Mouse (Mus musculus): ENCODE data around the gene BC004004.
"Not testable (repeated sequence)": the region's sequence is repeated elsewhere in the genome, so short reads cannot be mapped to it uniquely, and the experiment has no call there.

BC004004 gene

GRCm38 (mm10) chr17:29293807-29294605 lies 25.4 kb downstream of the BC004004 start:
- DNase-seq (ENCODE audit: extremely low read depth, insufficient read length, low spot score) = no peak

GRCm38 (mm10) chr17:29295835-29296234 lies 27.2 kb downstream of the BC004004 start:
- no peak for DNase-seq (ENCODE audit: extremely low read depth, insufficient read length, low spot score)

GRCm38 (mm10) chr17:29297321-29297720 lies 28.7 kb downstream of the BC004004 start:
- DNase-seq (ENCODE audit: extremely low read depth, insufficient read length, low spot score) = no peak

GRCm38 (mm10) chr17:29297813-29298212 lies 29.2 kb downstream of the BC004004 start:
- no peak for DNase-seq (ENCODE audit: extremely low read depth, insufficient read length, low spot score)

GRCm38 (mm10) chr17:29299282-29299681 lies 30.7 kb downstream of the BC004004 start:
- DNase-seq (ENCODE audit: extremely low read depth, insufficient read length, low spot score) = no peak

GRCm38 (mm10) chr17:29300926-29301325 lies 32.3 kb downstream of the BC004004 start:
- no peak for DNase-seq (ENCODE audit: extremely low read depth, insufficient read length, low spot score)

DNA sequence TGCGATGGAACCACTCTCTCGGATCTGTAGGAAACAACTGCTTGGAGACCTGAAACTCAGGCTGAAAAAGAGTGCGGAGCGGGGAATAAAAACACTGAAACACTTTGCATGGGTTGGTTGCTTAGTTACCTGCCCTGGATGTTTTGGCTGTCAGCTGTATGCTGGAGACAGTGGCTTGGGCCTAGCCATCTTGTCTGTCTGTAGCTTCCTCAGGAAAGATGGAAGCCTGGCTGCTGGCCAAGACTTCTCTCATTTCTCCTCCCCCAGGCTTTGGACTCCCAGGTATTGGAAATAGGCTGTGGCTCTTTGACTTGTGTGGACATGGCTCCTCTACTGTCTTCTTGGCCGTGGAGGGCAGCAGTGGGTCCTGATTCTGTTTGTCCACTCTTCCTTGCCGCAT lies 32.8 kb downstream of the BC004004 start:
- DNase-seq (ENCODE audit: extremely low read depth, insufficient read length, low spot score) = no peak

GRCm38 (mm10) chr17:29302149-29302548 lies 33.6 kb downstream of the BC004004 start:
- no peak for DNase-seq (ENCODE audit: extremely low read depth, insufficient read length, low spot score)

GRCm38 (mm10) chr17:29303087-29303486 lies 34.5 kb downstream of the BC004004 start:
- no peak for DNase-seq (ENCODE audit: extremely low read depth, insufficient read length, low spot score)

DNA sequence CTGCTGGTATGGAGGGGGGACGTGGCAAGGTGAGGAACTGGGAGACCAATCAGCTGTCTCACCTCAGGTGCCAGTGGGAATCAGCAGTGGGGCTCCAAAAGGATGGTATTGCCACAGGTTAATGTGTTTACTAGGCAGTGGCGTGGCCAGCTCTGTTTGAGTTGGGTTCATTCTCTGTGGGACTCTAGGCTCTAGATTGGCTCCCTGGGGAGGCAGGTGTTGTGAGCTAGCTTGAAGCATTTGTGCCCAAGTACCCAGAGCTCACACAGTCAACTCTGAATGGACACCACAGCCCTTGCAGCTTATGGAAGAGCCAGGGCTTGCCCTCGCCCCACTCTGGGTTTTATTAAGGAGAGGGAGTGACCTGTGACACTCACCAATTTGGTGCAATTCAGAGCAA lies 35.3 kb downstream of the BC004004 start:
- no peak for DNase-seq (ENCODE audit: extremely low read depth, insufficient read length, low spot score)

DNA sequence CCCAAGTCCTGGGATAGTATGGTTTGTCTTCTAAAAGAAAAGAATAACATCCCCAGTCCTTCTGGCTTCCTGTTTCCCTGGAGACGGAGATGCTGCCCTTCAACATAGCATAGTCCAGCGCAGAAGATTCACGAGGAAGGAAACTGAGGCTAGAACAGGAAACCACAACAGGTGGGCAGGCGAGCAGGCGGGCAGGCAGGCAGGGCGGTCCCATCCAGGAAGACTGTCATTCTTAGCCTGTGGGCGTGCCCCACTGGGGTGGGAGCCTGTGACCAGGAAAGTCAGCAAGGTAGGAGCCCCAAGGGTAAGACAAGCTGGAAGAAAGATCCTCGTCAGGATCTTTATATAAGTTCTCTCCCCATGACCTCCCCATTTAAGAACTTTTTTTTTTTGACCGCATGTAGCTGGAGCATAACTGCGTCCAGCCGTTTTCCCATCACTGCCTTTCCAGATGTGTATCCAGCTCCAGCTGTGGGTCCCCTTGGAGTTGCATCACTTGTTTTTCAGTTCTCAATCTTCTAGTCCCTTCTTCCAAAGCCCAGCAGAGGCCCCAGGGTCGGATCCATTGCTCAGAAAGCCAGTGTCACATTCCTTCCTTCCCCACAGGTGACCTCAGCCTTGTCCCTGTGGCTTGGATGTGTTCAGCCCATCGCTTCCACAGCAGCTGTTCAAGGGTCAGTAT lies 35.9 kb downstream of the BC004004 start:
- no peak for DNase-seq (ENCODE audit: extremely low read depth, insufficient read length, low spot score)

- DNase-seq (ENCODE audit: extremely low read depth, insufficient read length, low spot score) = no peak
Observed at GRCm38 (mm10) chr17:29305058-29305806, 36.6 kb downstream of the BC004004 start.

GRCm38 (mm10) chr17:29305871-29306270 lies 37.3 kb downstream of the BC004004 start:
- DNase-seq (ENCODE audit: extremely low read depth, insufficient read length, low spot score) = no peak

GRCm38 (mm10) chr17:29310056-29310623 lies 41.6 kb downstream of the BC004004 start:
- DNase-seq (ENCODE audit: extremely low read depth, insufficient read length, low spot score) = no peak

GRCm38 (mm10) chr17:29311602-29312001 lies 43.0 kb downstream of the BC004004 start:
- no peak for DNase-seq (ENCODE audit: extremely low read depth, insufficient read length, low spot score)

DNA sequence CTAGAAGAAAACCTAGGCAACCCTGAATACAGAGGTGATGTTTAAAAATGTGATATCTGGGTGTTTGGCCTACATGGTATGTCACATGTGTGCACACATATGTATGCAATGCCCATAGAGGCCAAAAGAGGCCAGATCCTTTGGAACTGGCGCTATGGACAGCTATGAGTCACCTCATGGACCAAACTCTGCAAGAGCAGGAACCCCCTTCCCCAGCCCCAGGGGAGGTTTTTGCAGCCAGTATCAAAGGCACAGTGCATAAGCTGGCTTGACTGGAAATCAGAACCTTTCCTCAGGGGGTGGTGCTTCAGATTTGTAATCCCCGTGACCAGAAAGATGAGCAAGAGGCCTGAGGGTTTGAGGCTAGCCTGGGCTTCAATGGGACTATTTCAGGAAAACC lies 43.5 kb downstream of the BC004004 start:
- no peak for DNase-seq (ENCODE audit: extremely low read depth, insufficient read length, low spot score)

DNA sequence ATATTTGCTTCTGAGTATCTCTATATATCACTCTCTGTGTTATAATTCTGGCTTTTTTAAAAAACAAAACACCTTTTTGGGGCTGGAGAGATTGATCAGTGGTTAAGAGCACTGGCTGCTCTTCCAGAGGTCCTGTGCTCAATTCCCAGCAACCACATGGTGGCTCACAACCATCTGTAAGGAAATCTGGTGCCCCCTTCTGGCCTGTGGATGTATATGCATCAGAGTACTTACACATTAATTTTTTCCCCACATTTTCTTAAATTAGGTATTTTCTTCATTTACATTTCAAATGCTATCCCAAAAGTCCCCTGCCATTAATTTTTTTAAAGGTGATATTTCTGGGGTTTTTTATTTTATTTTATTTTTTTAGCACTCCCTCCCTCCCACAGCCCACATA lies 44.7 kb downstream of the BC004004 start:
- DNase-seq (ENCODE audit: extremely low read depth, insufficient read length, low spot score) = no peak

DNA sequence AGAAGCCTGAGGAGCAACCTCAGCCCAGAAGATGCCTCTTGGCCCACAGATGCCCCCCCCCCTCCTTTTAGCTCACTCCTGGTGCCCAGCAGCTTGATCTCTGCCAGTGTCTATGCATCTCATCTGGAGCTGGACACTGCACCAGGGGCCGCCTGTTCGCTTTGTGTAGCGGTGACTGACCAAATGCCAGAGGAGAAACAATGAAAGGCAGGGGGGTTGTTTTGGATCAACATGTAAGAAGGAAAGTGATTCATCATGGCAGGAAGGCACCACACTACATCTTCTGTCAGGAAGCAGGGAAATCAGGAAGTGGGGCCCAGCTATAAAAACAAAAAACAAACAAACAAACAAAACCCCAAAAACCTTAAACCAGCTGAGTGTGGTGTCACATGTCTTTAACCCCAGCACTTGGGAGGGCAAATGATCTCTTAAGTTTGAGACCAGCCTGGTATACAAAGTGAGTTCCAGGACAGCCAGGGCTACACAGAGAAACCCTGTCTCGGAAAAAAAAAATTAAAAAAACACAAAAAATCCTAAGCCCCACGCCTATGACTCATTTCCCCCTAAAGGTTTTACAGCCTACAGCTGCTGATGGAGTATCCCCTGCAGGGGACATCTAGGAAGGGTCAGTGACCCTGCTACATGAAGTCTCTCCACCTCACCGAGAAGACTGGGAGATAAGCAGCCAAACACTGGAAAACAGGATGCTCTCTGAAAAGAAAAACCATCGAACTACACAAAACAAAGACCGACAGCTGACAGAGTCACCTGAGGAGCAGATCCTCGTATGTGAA lies 47.3 kb downstream of the BC004004 start:
- peak; percentile 58 for DNase-seq (ENCODE audit: extremely low read depth, insufficient read length, low spot score)

DNA sequence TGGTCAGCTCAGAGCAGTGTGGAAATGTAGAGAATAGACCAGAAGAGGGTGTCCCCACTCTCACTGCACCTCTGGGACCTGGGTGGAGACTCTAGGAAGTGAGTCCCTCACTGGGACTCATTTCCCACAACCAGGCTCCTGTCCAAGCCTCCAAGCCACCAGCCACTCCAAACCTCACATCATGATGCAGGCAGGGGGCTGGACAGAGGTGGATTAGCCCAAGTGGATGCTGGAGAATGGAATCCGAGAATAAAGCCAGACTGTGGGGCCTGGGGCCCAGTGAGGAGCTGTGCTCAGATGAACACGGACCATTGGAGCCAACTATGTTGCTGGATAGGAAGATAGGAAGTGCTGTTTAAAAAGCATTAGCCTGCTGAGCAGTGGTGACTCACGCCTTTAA lies 48.3 kb downstream of the BC004004 start:
- DNase-seq (ENCODE audit: extremely low read depth, insufficient read length, low spot score) = peak; percentile 64

DNA sequence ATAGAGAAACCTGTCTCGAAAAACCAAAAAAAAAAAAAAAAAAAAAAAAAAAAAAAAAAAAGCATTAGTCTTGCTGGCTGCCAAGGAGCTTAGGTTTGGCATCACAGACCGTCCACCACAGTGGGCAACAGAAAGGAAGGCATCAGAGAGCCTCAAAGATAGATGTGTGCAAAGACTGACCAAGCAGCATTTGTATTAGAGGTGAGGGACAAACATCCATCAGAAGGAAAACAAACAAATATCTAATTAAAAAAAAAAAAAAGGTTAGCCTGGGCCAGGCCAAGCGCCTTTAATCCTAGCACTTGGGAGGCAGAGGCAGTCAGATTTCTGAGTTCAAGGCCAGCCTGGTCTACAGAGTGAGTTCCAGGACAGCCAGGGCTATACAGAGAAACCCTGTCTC lies 48.8 kb downstream of the BC004004 start, which contains the start of gene Pi16:
TSS of gene Pi16 (plus strand) at position 301 of the 400 bp plus-strand sequence.
- DNase-seq (ENCODE audit: extremely low read depth, insufficient read length, low spot score) = not testable (repeated sequence)
